Mouse (Mus musculus) CH12.LX (cell line): ENCODE measurements around the gene Gm10198. TPM values are rescaled to one million over a fixed set of nuclear protein-coding genes. Genes with fewer than 3 reads are reported as not detected.

Experiments used
- DNase-seq: peaks from one replicate; pipeline ENCODE4 v3.0.0-alpha.2; 2013; ENCODE audit errors: extremely low read depth
- H3K27ac ChIP-seq: 2 replicates; pipeline ENCODE4 v1.5.1; 2012; ENCODE audit warnings: low read depth, mild to moderate bottlenecking, control low read depth, moderate library complexity; ENCODE audit not compliant: insufficient read depth
- H3K27me3 ChIP-seq: replicated peaks from 2 replicates; pipeline ENCODE3; 2012; ENCODE audit warnings: inconsistent platforms
- H3K36me3 ChIP-seq, 2 experiments: replicated peaks in 1 of 2; 2 replicates each; pipeline versions ENCODE3 to v1.6.1; 2012; ENCODE audit warnings: inconsistent platforms in 1 of 2, low read length in 1 of 2, mild to moderate bottlenecking in 1 of 2, mixed read lengths in 1 of 2, moderate library complexity in 1 of 2; ENCODE audit not compliant: control insufficient read depth in 1 of 2, insufficient read depth in 1 of 2
- H3K4me1 ChIP-seq, 2 experiments: 2 replicates each; pipeline ENCODE4 v1.6.1; 2012; ENCODE audit warnings: inconsistent platforms in 1 of 2, moderate library complexity in 1 of 2; ENCODE audit not compliant: insufficient read depth in 2 of 2, control insufficient read depth in 1 of 2
- H3K4me2 ChIP-seq: 2 replicates; pipeline ENCODE4 v1.6.1; 2012; ENCODE audit warnings: low read depth, mild to moderate bottlenecking, control low read depth; ENCODE audit not compliant: poor library complexity, insufficient read depth, severe bottlenecking
- H3K4me3 ChIP-seq, 3 experiments: fragments of 150-350 bp in 1 of 3; sonication (generic) in 1 of 3; replicated peaks in 1 of 3; 2 replicates each; pipeline versions ENCODE3 to v1.5.1; 2011 to 2012; ENCODE audit warnings: low read depth in 2 of 3, low read length in 2 of 3, mild to moderate bottlenecking in 2 of 3, moderate library complexity in 2 of 3, control low read depth in 1 of 3, improper control_type of control experiment in 1 of 3, inconsistent platforms in 1 of 3, mixed read lengths in 1 of 3; ENCODE audit not compliant: poor library complexity in 1 of 3
- H3K79me2 ChIP-seq: replicated peaks from 2 replicates; pipeline ENCODE4 v1.6.1; 2012; ENCODE audit warnings: mild to moderate bottlenecking, moderate library complexity; ENCODE audit not compliant: control insufficient read depth, poor library complexity, insufficient read depth, severe bottlenecking; ENCODE audit errors: extremely low read depth
- H3K9ac ChIP-seq: 2 replicates; pipeline ENCODE4 v1.6.1; 2012; ENCODE audit warnings: low read depth, mild to moderate bottlenecking, control low read depth, moderate library complexity; ENCODE audit not compliant: insufficient read depth
- H3K9me3 ChIP-seq: replicated peaks from 2 replicates; pipeline ENCODE3; 2012; ENCODE audit warnings: low read length, inconsistent platforms, mixed read lengths
- BHLHE40 ChIP-seq: IDR thresholded peaks from 2 replicates; pipeline ENCODE4 v1.6.1; 2011; ENCODE audit warnings: mild to moderate bottlenecking, low read depth, low read length, improper control_type of control experiment
- EP300 ChIP-seq: IDR thresholded peaks from 2 replicates; pipeline ENCODE4 v1.6.1; 2011; ENCODE audit warnings: low read length, improper control_type of control experiment
- JUND ChIP-seq: conservative IDR thresholded peaks from 2 replicates; pipeline ENCODE4 v1.6.1; 2011; ENCODE audit warnings: low read depth, low read length, improper control_type of control experiment
- KAT2A ChIP-seq: IDR thresholded peaks from 2 replicates; pipeline ENCODE4 v1.6.1; 2012; ENCODE audit warnings: low read length, improper control_type of control experiment, inconsistent platforms; ENCODE audit not compliant: insufficient replicate concordance
- MAFK ChIP-seq: IDR thresholded peaks from 2 replicates; pipeline ENCODE4 v1.6.1; 2011; ENCODE audit warnings: low read length, improper control_type of control experiment; ENCODE audit not compliant: insufficient replicate concordance
- MAX ChIP-seq: IDR thresholded peaks from 2 replicates; pipeline ENCODE4 v1.6.1; 2011; ENCODE audit warnings: low read length, improper control_type of control experiment
- MEF2A ChIP-seq: IDR thresholded peaks from 2 replicates; pipeline ENCODE4 v1.6.1; 2014; ENCODE audit warnings: low read depth, mild to moderate bottlenecking, inconsistent platforms, low read length, improper control_type of control experiment, borderline replicate concordance
- MXI1 ChIP-seq: IDR thresholded peaks from 2 replicates; pipeline ENCODE4 v1.6.1; 2011; ENCODE audit warnings: mild to moderate bottlenecking, low read depth, low read length, improper control_type of control experiment
- NELFE ChIP-seq: IDR thresholded peaks from 2 replicates; pipeline ENCODE4 v1.6.1; 2011; ENCODE audit warnings: low read depth, low read length, improper control_type of control experiment
- PAX5 ChIP-seq: IDR thresholded peaks from 2 replicates; pipeline ENCODE4 v1.6.1; 2012; ENCODE audit warnings: low read length, inconsistent platforms, mixed read lengths
- POLR2AphosphoS2 ChIP-seq: IDR thresholded peaks from 2 replicates; pipeline ENCODE4 v1.6.1; 2011; ENCODE audit warnings: low read depth, low read length, improper control_type of control experiment
- RAD21 ChIP-seq: IDR thresholded peaks from 2 replicates; pipeline ENCODE4 v1.6.1; 2011; ENCODE audit warnings: low read depth, mild to moderate bottlenecking, low read length, improper control_type of control experiment, moderate library complexity
- TBP ChIP-seq: conservative IDR thresholded peaks from 2 replicates; pipeline ENCODE4 v1.6.1; 2011; ENCODE audit warnings: low read depth, low read length, improper control_type of control experiment
- USF2 ChIP-seq: conservative IDR thresholded peaks from 2 replicates; pipeline ENCODE4 v1.6.1; 2011; ENCODE audit warnings: low read depth, low read length, improper control_type of control experiment
- ZC3H11A ChIP-seq: IDR thresholded peaks from 2 replicates; pipeline ENCODE4 v1.6.1; 2012; ENCODE audit warnings: low read depth, mild to moderate bottlenecking, inconsistent platforms, low read length, improper control_type of control experiment
- ZNF384 ChIP-seq: IDR thresholded peaks from 2 replicates; pipeline ENCODE4 v1.6.1; 2012; ENCODE audit warnings: low read depth, low read length, improper control_type of control experiment, inconsistent platforms
- dilution Hi-C: fragments of 300-500 bp; cut with MboI; formaldehyde crosslinking; loops from 2 replicates; pipeline ENCODE4 v1.14.3; 2020; ENCODE audit warnings: low sequenced_read_pairs; ENCODE audit not compliant: extremely low pct_unique_long_range_greater_than_20kb, extremely low pct_ligation_motif_present
- in situ Hi-C: fragments of 300-500 bp; cut with MboI; formaldehyde crosslinking; loops from 3 replicates; pipeline ENCODE4 v1.14.3; 2019; ENCODE audit warnings: low sequenced_read_pairs, low pct_ligation_motif_present, low pct_unique_long_range_greater_than_20kb, mixed read lengths
- polyA plus RNA-seq: library from polyadenylated mRNA; unstranded; fragments of >175 nt; gene quantifications from 2 replicates; pipeline ENCODE4 v1.2.1, GENCODE M21; 2012; ENCODE audit warnings: low read depth; ENCODE audit not compliant: insufficient read length
- total RNA-seq, 2 experiments: library from RNA; depleted of rRNA; stranded (reverse); fragments of 300-350 nt in 1 of 2; fragments of >200 nt in 1 of 2; gene quantifications; 2 replicates each; pipeline ENCODE4 v1.2.3; 2012 to 2014

The Gm10198 gene
- total and polyA plus RNA-seq, 3 experiments = not detected

DNA sequence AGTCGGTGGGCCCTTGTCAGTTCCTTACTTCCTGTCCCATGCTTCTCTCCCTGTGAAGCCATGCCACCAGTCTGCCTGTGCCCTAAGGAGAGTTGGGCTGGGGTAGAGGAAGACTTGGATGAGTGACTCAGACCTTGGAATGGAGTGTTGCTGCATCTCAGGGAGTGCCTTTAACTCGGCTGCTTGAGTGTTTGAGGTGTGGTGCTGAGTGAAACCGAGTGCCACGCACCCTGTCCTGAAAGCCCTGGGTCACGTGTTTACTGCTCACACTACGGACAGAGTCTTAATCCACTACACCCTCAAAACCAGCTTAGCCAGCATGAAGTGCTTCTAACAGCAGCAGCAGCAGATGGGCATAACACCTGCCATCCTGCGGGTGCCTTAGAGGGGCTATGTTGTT lies 30.5 kb downstream of the Gm10198 start:
- H3K4me1 ChIP-seq = peaks cover 4 to 15% of the 10 kb centered on the region in 2 experiments; a peak in 1 of 4 replicates
- dilution Hi-C loops (no loop called here), in situ Hi-C loops (no loop called here)
- no peak overlapping the region for H3K27ac ChIP-seq
- H3K4me2 ChIP-seq = no peak overlapping the region
- no peak overlapping the region for H3K9ac ChIP-seq
- DNase-seq = no peak
- no peak for TF ChIP-seq POLR2AphosphoS2
- no peak for TF ChIP-seq MXI1
- no peak for TF ChIP-seq EP300
- TF ChIP-seq USF2 = no peak
- no peak for TF ChIP-seq NELFE
- no peak for TF ChIP-seq ZC3H11A
- no peak for TF ChIP-seq TBP
- no peak for TF ChIP-seq MAFK
- no peak for TF ChIP-seq RAD21
- no peak for TF ChIP-seq ZNF384
- TF ChIP-seq MAX = no peak
- TF ChIP-seq KAT2A = no peak
- TF ChIP-seq BHLHE40 = no peak
- H3K9me3 ChIP-seq = no peaks in the 10 kb centered on the region
- no peaks in the 10 kb centered on the region for H3K79me2 ChIP-seq
- H3K27me3 ChIP-seq = no peaks in the 10 kb centered on the region
- no peak overlapping the region for H3K4me3 ChIP-seq
- no peaks in the 10 kb centered on the region for H3K36me3 ChIP-seq

DNA sequence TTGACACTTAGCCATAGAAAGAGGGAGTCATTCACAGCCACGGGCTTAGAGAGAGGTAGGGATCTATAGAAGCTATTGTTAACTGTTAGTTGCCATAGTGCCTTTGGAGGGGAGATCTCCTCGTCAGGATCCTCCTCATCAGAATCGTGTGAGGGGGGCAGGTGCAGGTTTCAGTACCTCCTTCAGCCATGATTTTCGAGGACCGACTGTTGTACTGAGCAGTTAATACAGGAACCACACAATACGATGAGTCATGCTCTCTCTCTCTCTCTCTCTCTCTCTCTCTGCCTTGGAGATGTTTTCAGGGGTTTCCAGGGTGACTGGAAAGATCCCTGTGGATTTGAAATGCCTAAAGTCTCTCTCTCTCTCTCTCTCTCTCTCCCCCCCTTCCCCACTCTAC lies 31.5 kb downstream of the Gm10198 start:
- Histone ChIP-seq H3K4me3 (no peak overlapping the region), H3K36me3 (no peaks in the 10 kb centered on the region), H3K79me2 (no peaks in the 10 kb centered on the region)
- DNase-seq = peak; percentile 27
- dilution Hi-C loops = no loop called here
- in situ Hi-C loops = no loop called here
- TF ChIP-seq JUND = peak; percentile 41; the same call in 1 of the 2 replicates
- no peak for TF ChIP-seq PAX5
- no peak for TF ChIP-seq MEF2A
- TF ChIP-seq, all 38 proteins: peak for 1
- Histone ChIP-seq H3K4me1 (peaks cover 4 to 15% of the 10 kb centered on the region in 2 experiments; a peak in 1 of 4 replicates), H3K4me2 (no peak overlapping the region), H3K9me3 (no peaks in the 10 kb centered on the region), H3K27me3 (no peaks in the 10 kb centered on the region), H3K9ac (no peak overlapping the region), H3K27ac (no peak overlapping the region)
